Mouse (Mus musculus): ENCODE results near the gene Apoh.

DNA sequence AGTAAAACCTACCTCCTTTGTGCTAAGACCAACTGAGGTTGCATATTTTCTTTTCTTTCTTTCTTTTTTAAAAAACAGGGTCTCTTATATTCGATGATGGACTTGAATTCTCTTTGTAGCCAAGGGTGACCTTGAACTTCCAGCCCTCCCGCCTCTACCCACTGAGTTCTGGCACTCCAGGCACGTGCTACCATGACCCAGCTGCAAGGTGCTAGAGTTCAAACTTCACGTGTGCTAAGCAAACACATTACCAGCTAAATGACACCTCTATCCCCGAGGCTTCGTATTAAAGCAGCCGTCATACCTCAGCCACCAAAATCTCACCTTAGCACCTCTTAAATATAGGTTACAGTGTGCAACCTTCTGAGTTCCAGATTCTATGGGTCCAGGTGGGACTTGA lies 22.4 kb downstream of the Apoh start:
- TF ChIP-seq TAL1 (IDR thresholded peaks at IDR 0.05; ENCODE audit: low read length) (no peak), GATA1 (IDR thresholded peaks at IDR 0.05; ENCODE audit: low read length) (no peak)

Data from erythroblast, embryonic 14.5 days (primary cell).